12 mouse cellular contexts compared by ENCODE assay signal in genomic region chr10:42170889-42171347, GRCm38 (mm10).
DNase-seq lines count a peak whose midpoint lies in the region; ATAC-seq lines count a peak whose summit lies in the region.
"Had no signal": no experiment of that assay in that cellular context is flagged by ENCODE, and none has a peak within 500 bp of the region (broad histone marks: within the 10 kb centered on the region; RNA-seq: fewer than 3 reads in every experiment).

No protein-coding gene starts in this region.

- H3K9ac ChIP-seq in embryonic facial prominence, embryonic 14.5 days (ENCODE audit: low read depth, low read length) = no peak overlapping the region
- no peak overlapping the region for H3K9ac ChIP-seq in intestine, embryonic 15.5 days
- H3K9ac ChIP-seq: forebrain, embryonic 12.5 days; hindbrain, embryonic 15.5 days had no signal

- H3K36me3 ChIP-seq in embryonic facial prominence, embryonic 14.5 days (ENCODE audit: control insufficient read depth, insufficient read depth, low read length) = no peaks in the 10 kb centered on the region
- no peaks in the 10 kb centered on the region for H3K36me3 ChIP-seq in intestine, embryonic 15.5 days
- H3K36me3 ChIP-seq: forebrain, embryonic 12.5 days; hindbrain, embryonic 15.5 days had no signal

- H3K27me3 ChIP-seq in embryonic facial prominence, embryonic 14.5 days (replicated peaks; ENCODE audit: control insufficient read depth, insufficient read depth, low read length) = no peaks in the 10 kb centered on the region
- no peaks in the 10 kb centered on the region for H3K27me3 ChIP-seq in intestine, embryonic 15.5 days (replicated peaks)
- H3K27me3 ChIP-seq: forebrain, embryonic 12.5 days; hindbrain, embryonic 15.5 days had no signal

- H3K27ac ChIP-seq in embryonic facial prominence, embryonic 14.5 days (replicated peaks; ENCODE audit: low read depth, low read length) = peak overlapping the region; percentile 16; the same call in 1 of the 2 replicates
- H3K27ac ChIP-seq in intestine, embryonic 15.5 days = 0 out of 2 replicates have a peak overlapping the region, but pooled peaks have one; percentile 5
- H3K27ac ChIP-seq: forebrain, embryonic 12.5 days; hindbrain, embryonic 15.5 days had no signal

- no peaks in the 10 kb centered on the region for H3K9me3 ChIP-seq in embryonic facial prominence, embryonic 14.5 days (ENCODE audit: control insufficient read depth, low read length)
- no peaks in the 10 kb centered on the region for H3K9me3 ChIP-seq in intestine, embryonic 15.5 days
- H3K9me3 ChIP-seq: forebrain, embryonic 12.5 days; hindbrain, embryonic 15.5 days had no signal

- peaks cover 22% of the 10 kb centered on the region for H3K4me1 ChIP-seq in embryonic facial prominence, embryonic 14.5 days (ENCODE audit: control insufficient read depth, insufficient read depth, low read length)
- H3K4me1 ChIP-seq in intestine, embryonic 15.5 days (replicated peaks) = peaks cover 14% of the 10 kb centered on the region
- H3K4me1 ChIP-seq: hindbrain, embryonic 15.5 days had no signal

- 14% methylated on average over 5 of the region's 5 CpGs for WGBS in embryonic facial prominence, embryonic 14.5 days
- WGBS in intestine, embryonic 15.5 days = 10% methylated on average over 5 of the region's 5 CpGs

- no peak overlapping the region for H3K4me3 ChIP-seq in embryonic facial prominence, embryonic 14.5 days (ENCODE audit: low read depth, low read length)
- H3K4me3 ChIP-seq in intestine, embryonic 15.5 days (replicated peaks) = no peak overlapping the region
- H3K4me3 ChIP-seq: forebrain, embryonic 12.5 days; hindbrain, embryonic 15.5 days had no signal

- H3K4me2 ChIP-seq in embryonic facial prominence, embryonic 14.5 days (ENCODE audit: low read depth, low read length) = no peak overlapping the region; the same call in 1 of the 2 replicates
- no peak overlapping the region for H3K4me2 ChIP-seq in intestine, embryonic 15.5 days (replicated peaks)
- H3K4me2 ChIP-seq: forebrain, embryonic 12.5 days; hindbrain, embryonic 15.5 days had no signal

- peak; percentile 60 for DNase-seq in urinary bladder, postnatal 14 days (ENCODE audit: low spot score)
- no peak for DNase-seq in urinary bladder, postnatal 25 days (ENCODE audit: low spot score)
- DNase-seq in embryonic facial prominence, embryonic 14.5 days (ENCODE audit: low spot score) = peak; percentile 79
- peak; percentile 53 for DNase-seq in skeletal muscle tissue, adult 2 months (ENCODE audit: low read depth, low spot score)
- no peak for DNase-seq in cerebellum, postnatal 14 days
- no peak for DNase-seq in c-Kit-positive CD71-positive TER-119-positive erythroid progenitor cells, embryonic 14.5 days (ENCODE audit: low spot score)
- DNase-seq: left cerebral cortex, postnatal 4 days; thymus, adult 2 months had no signal

- ATAC-seq in embryonic facial prominence, embryonic 14.5 days (ENCODE audit: low read depth) = peak; percentile 45; the same call in 1 of the 2 replicates
- peak; percentile 71; the same call in 1 of the 2 replicates for ATAC-seq in intestine, embryonic 15.5 days
- ATAC-seq in megakaryocyte-erythroid progenitor cell, adult 5-6 weeks (replicated peaks; ENCODE audit: low FRiP score, low TSS enrichment, poor library complexity, severe bottlenecking) = no peak

Comparison
In these comparisons a context has a peak if more than half of its experiments do, and no peak if none do; other contexts are left out.
1. DNase-seq: peak in urinary bladder, postnatal 14 days (single experiment), embryonic facial prominence, embryonic 14.5 days (single experiment) and skeletal muscle tissue, adult 2 months (single experiment); none in urinary bladder, postnatal 25 days (single experiment), cerebellum, postnatal 14 days (0 of 2) and c-Kit-positive CD71-positive TER-119-positive erythroid progenitor cells, embryonic 14.5 days (single experiment).